Mouse (Mus musculus) thymus, adult 18-20 months (tissue): ENCODE measurements around the gene Fam229a.
"Not testable (repeated sequence)": the region's sequence is repeated elsewhere in the genome, so short reads cannot be mapped to it uniquely, and the experiment has no call there.

Experiments used
- DNase-seq, 2 experiments: peaks; one replicate each; pipeline ENCODE4 v3.0.0; 2022; ENCODE audit warnings: mixed read lengths in 2 of 2

The Fam229a gene

DNA sequence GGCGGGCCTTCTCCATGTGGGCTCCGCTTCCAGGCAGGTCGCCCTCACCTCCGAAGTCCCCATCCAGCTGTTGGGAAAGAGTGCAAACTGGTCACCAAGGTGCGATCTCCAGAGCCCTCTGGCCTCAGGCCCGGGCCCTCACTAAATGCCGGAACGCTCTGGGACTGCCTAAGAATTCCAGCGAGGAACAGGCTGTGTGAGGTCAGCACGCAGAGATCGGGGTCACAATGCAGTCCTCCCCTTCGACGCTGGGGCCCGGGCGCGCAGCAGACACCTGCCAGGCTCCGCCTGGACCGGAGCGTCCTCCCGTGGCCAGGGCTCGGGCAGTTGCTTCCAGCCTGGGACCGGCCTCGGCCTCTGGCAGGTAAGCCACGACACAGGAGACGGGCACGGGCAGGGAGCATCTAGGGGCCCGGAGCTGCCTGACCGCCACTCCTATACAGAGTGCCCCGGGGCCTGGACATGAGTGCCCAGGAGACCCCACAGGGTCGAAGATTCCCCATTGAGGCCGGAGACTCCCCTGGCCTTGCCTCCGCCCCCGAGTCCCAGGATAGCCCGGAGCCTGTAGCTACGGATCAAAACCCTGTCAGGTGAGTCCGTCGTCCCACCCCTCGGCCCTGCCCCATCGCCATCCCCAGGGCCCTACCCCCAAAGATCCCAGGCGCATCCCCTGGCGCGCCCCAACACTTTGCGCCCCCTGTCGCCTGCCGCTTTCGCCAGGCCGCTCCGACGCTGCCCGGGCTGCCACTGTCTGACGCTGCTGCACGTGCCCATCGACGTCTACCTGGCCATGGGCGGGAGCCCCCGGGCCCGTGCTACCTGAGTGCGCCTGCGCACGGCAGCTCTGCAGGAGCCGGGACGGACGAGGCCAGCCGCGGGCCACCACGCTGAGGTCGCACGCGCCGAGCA is at the start of gene Fam229a, which contains the start of gene Tssk3:
Fam229a (plus strand) TSS at position 219 of the 909 bp plus-strand sequence.
Tssk3 (minus strand) TSS at position 51 of the 909 bp plus-strand sequence.
- DNase-seq = no peak

DNA sequence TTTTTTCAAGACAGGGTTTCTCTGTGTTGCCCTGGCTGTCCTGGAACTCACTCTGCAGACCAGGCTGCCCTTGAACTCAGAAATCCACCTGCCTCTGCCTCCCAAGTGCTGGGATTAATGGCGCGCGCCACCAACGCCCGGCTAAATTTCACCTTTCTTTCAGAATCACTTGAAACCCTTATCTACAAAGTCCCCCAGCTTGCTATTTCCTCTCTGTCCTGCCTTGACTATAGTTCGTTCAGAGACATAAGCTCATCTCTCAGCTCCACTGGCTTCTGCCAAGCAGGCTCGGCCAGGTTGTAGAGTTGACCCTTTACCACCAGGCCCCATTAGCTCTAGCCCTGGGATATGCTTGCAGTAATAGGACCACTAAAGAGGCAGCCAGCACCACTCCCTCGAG is 43.6 kb upstream of the Fam229a start:
- DNase-seq = no peak

DNA sequence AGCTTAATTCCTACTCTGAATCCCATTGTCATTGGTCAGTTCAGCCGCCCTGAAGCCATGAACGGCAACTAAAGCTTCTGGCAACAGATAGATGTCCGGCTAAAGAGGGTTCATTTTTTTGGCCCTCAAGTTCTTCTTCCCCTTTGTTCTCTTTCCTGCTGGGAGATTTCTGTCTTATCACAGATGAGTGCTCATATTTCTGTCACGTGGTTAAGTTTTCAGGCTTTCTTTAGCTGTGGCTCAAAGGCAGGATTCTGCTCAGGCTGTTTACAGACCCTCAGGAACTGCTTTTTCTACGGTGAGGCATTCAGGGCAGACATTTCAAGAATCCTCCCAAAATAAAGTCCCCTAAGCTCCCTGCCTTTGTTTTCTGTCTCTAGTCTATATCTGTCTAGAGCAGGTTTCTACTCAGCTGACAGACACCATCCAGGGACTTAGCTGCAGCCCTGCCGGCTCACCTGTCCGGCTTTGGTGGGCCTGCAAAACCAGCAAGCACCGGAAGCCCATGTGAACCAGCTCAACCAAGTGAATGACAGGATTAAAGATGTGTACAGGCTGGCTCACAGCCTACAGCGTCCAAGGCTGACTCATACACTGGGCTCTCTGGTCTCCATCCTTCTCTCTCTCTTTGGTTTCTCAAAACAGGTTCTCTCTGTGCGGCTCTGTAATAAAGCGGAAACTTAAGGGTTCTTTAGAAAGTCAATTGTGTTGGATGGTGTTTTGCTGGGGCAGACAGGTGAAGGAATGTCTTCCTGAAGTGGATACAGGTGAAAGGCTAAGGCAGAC is 43.0 kb upstream of the Fam229a start:
- DNase-seq = no peak

DNA sequence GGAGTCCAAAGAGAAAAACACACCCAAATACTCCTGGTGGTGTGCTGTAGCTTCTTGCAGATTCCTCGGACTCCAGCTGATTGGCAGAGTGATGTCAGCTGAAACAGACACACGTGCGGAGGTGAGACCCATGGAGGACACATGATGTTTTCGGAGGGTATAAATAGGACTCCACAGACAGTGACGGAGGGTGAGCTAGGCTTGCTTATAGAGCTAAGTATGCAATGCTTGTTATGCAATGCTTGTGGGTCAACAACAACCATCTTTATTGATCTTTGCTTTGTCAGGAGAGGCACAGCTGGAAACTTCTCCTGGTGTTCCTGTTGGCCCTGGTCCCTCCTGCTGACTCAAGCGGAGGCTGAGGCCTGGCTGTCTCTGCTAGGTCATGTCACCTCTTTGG is 42.3 kb upstream of the Fam229a start:
- DNase-seq = no peak

DNA sequence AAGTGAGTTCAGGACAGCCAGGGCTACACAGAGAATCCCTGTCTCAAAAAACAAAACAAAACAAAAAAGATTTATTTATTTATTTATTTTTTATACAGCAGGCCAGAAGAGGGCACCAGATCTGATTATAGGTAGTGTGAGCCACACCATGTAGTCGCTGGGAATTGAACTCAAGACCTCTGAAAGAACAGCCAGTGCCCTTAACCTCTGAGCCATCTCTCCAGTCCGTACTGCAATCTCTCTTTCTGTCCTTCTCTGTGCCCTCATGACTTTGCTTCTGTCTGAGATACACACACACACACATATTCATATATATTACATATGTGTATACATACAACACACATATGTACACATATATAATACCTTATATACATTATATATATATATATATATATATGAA is 40.1 kb upstream of the Fam229a start:
- no peak for DNase-seq

DNA sequence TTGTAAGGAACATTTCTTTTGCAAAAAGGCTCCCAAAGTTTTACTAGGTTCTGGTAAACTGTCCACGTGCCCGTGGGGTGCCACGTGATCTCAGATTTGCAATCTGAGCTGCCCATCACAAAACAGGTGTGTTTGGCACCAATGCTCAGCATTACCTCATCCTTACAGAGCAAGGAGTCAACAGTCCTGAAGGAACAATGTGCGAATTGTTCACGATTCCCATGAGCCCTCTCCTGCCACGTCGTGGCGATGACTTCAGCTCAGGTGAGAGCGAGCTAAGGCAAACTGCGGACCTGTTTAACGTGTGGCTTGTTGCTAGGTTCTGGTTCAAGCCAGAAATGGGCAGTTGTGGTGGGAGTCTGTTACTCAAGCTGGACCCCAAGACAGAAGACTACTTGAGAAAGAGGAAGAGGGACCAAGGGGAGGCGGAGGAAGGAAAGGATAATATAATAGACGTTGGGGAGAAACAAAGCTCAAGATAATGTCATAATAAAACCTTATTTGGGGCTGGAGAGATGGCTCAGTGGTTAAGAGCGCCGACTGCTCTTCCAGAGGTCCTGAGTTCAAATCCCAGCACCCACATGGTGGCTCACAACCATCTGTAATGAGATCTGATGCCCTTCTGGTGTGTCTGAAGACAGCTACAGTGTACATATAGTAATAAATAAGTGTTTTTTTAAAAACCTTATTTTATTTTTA is 39.4 kb upstream of the Fam229a start:
- no peak for DNase-seq

DNA sequence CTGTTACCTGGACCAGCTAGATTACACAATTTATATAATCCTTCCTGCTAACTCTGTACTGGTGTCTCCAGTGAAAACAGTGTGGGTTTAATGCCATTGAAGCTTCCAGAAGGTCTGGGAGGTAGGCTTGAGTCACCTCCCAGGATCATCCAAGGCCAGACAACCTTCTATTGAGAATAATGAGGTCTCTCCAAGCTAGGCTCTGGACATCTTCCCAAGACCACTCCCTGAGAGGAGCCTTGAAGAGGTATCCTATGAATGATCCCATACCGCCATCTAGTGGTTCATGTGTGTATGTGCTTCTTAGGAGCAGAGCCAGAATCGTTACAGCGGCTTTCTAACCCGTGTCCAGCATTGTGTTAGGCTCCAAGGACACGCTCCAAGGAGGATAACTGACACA is 35.7 kb upstream of the Fam229a start:
- DNase-seq = peak in 1 of 2 experiments; percentile 35

DNA sequence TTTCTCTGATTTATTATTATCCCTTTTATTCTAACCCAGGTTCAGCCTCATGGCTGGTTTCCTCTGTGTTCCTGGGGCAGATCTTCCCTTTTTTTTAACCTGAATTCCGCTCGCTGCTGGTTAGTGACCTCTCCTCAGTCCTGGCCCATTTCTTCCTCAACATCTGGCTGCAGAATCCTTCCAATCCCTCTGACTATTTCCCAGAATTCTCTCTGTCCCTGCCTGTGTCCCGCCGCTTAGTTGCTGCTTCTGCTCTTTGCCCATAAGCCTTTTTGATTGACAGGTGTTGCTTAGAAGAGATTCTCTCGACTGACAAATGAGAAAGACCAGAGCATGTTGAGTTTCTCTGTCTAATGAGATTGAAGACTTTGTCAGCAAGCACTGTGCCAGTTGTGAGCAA is 34.9 kb upstream of the Fam229a start:
- no peak for DNase-seq

DNA sequence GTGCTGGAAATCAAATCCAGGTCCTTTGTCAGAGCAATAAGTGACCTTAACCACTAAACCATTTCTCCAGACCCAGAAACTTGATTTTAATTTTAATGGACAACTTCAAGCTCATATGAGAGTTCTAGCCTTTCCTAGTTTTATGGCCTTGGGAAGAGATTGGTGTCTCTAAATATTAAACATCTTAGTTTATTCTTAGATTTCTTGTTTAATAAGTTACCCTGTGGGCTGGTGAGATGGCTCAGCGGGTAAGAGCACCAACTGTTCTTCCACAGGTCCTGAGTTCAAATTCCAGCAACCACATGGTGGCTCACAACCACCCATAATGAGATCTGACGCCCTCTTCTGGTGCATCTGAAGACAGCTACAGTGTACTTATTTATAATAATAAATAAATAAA is 33.7 kb upstream of the Fam229a start:
- DNase-seq = not testable (repeated sequence)

DNA sequence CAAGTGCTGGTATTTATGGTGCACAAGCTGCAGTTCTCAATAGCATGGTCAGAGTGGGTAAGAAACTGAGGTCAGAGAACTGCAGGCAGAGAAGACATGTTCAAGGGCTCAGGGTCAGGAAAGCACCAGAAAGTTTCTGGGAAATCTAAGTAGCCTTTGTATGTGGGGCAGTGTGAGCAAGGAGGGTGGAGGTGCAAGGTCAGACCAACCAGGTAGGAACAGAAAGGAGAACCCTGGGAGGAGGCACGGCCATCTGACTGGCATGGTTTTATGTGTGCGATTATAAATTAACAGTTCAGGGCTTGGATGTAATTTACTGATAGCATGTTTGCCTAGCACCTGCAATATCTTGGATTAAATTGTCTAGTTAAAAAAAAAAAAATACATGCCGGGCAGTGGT is 31.3 kb upstream of the Fam229a start:
- no peak for DNase-seq

DNA sequence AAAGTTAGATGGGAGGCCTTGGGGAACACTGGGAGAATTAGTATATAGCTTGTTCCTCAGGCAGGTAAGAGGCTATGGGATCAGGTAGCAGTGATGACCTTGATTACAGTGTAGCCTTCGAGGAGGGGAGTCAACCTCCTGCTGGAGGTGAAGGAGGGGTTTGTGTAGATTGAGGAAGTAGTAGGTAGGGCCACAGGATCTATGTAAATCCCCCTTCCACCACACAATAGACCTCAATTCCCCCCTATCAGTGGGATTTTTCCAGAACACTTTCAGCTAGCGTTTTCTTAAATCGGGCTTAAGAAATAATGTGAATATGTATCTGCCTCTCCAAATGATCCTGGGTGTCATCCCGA is 30.2 kb upstream of the Fam229a start:
- DNase-seq = peak in 1 of 2 experiments; percentile 16

DNA sequence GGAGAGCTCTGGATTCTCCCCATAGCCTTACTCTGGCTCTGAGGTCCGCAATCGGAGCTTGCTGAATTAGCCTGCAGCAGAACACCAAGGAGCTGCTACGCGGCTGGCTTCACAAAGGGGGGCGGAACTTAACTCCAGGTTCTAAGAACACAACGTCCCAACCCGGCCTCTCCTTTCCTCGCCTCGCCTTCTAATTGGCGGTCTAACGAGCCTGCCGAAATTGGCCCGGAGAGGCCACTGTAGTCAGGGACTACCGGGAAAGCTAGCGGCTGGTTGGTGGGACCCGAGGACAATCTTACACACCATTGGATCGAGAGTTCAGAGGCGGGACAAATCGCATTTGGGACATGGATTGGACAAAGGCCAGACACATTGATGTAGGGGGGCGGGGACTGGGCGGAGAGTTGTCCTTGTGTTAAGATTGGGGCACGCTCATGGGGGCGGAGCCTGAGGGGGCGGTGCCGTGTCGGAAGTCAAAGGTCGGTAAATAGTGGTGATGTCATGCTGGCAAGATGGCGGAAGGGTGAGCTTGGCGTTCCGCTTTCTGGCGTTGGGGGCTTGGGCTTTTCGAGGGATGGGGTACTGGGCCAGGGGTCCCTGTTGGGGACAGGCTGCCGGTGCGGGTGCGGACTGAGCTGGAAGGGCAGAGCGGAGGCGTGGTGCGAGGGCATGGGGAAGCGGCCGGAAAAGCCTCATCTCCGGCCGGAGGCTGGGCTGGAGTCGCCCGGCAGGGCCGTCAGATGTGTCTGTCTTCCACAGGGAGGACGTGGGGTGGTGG is 29.6 kb upstream of the Fam229a start, which contains the start of gene Bsdc1:
Bsdc1 (plus strand) TSS at position 399 of the 778 bp plus-strand sequence.
- DNase-seq = peak; percentile 99 to 100

DNA sequence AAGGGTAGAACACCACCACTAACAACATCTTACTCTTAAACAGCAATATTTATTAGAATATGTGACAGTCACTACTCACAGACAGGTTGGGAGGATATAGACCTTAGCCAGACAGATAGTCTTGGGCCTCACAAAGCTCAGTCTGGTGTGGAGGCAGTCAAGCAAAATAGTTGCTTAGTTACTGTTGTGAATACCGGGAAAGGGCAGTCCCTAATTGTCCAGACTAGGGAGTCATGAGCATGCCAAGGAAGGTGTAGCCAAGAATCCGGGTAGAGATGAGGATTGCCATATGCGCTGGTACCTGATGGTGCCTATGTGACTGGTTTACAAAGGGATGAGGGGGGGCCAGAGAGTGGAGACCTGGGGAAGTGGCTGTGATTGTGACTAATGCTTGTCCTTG is 28.9 kb upstream of the Fam229a start:
- DNase-seq = no peak

DNA sequence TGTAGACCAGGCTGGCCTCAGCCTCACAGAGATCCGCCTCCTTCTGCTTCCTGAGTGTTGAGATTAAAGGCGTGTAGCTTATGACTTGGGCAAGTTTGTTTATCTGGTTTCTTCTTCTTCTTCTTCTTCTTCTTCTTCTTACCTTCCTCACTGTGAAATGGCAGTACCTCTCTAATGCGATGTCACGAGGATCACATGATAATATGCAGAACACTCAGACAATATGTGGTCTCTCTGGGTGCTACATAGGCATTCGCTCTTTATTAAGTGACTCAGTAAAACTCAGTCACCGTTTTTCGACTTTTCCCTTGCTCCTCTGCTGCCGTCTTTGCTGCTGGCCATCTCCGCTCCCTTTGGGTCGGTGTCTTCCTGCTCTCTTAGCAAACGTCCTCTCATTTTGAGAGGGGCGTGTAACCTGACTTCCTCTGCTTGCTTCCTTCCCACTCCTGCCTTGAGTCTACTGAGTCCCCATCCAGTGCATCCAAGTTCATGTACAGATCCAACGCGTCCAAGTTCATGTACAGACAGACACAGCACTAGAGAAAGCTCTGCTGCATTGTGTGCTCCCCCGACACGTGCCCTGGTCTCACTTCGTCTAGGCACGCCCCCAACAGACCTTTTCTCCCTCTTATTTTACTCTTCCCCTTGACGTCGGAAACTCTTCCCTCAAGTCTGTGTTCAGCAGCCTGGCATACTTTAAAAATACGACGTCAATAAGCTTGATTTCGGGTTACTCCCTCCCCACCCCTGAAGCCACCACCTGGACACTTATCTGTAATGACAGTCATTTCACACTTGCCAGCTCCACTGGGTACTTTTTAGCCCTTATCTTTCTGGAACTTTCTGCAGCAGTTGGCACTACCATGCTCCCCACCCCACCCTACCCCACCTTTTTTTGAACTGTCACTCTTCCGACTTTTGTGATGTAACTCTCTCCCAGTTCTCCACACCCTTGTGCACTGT is 27.6 kb upstream of the Fam229a start:
- no peak for DNase-seq

DNA sequence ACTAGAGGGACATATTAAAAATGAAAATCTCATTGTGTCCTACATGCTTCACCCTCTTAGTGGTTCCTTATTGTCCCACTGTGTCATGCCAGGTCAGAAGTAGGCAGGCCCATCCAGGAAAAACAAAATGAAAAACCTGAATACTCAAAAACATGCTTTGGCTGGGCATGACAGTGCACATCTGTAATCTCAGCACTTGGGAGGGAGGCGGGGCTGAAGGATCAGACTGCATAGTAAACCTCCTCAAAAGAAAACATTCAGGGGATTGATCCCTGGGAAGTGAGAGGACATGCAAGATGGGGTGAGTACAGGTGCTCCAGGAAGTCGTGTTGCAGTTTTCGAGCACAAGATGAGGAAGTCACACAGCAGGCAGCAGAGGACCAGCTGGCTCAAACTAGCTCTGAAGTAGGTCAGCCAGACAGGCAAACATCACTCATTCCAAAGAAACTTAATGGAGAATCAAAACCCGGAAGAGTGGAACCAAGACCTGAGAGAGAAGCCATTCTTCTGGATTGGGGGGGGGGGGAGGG is 26.6 kb upstream of the Fam229a start:
- no peak for DNase-seq

DNA sequence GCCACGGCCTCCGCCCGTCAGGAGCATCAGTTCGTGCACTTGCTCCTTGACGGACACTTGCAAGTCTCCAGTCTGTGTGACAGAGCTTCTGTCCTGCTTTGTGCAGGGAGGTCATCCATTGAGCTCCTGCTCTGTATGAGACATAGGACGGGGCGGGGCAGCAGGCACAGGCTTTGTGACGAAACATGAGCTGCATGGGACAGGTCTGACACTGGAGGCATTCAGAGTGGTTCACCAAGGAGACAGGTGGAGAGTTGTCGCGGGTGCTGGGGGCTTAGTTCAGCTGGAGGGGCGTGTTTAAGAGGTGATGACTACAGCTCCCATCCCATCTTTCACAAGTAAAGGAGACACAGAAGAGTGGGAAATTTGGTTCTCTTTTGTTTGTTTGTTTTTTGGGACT is 14.9 kb upstream of the Fam229a start:
- no peak for DNase-seq

DNA sequence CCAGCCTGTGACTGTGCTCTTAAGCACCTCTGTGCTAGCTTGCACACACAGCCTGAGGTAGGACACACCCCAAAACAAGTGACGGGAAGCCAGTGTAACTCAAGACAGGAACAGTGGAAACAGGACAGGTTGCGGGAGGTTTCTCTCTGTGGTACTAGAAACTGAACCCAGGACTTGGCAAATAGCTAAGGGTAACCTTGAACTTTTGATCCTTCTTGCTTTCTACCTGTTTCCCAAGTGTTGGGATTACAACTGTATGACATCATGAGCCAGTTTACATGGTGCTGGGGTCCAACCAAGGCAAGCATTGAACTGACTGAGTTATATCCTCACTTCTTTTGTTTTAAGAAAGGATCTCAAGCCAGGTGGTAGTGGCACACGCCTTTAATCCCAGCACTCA is 11.1 kb upstream of the Fam229a start:
- no peak for DNase-seq

DNA sequence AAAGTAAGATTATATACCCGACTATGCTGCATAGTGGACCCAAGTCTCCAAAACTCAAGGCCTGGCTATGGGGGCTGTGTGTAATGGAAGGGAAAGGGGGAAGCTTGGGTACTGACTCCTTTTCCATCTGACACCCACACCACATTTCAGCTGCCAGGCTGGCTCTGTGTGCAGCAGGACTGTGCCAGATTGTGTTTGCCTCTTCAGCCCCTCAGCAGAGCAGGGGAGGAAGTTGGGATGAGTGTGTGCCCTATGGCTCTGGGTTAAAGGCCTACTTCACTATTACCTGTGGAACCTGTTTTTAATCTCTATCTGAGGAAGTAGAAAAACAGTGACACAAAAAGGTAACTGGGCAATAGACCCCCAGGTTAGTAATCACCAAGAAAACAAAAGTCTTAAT is 9.9 kb upstream of the Fam229a start:
- DNase-seq = no peak

DNA sequence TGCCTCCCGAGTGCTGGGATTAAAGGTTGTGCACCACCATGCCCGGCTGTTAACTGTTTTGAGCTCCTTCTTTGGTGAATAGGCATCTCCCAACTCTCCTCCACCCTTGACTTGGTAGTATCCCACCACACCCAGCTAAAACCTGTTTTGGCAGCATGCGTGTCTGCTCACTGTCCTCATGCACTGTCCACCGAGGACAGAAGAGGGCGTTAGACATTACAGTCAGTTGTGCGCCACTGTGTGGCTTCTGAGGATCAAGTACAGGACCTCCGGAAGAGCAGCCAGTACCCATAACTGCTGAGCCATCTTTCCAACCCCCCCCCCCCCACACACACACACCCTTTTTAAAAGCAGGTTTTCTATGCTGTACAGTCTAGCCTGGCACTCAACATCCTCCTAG is 3.7 kb downstream of the Fam229a start:
- DNase-seq = no peak

DNA sequence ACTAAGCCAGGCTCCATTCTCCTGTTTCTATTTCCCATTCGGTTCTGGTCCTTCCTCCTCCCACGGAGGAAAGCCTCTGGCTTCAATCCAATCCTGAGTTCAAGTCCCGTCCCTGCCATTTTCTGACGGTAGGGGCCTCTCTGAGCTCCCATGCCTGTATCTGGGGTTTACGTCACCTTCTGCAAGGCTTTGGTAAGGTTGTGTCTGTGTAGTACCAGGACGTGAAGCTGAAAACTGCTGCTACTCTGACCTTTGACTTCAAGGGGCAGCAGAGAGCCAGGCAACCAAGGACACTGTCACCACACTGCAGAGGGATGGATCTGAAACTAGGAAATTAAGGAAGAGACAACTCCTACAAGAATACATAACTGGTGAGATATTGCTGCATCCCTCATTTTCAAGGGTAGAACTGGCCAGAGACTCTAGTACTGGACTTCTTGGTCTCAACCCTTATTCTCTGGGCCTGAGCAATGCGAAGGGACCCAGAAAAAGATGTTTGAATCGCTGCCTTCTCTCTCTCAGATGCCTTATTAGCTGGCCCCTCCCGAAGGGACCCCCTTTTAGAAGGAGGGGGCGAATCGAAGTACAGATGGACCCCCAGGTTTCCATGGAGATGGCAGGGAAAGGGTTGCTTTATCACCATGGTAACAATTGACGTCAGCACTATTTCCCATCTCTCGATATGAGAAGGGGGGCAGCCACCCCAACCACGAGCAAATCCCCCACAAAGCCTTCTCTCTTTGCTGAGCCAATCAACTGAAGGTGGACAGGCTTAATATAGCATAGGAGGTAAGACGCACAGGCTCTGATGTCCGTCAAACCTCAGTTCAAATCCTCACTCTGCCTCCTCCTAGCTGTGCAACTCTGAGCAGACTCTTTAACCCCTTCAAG is 4.9 kb downstream of the Fam229a start:
- no peak for DNase-seq
